Mouse (Mus musculus) CH12.LX (cell line): ENCODE measurements around the gene Ccdc57. TPM values are rescaled to one million over a fixed set of nuclear protein-coding genes. Genes with fewer than 3 reads are reported as not detected.

ENCODE experiments used
- DNase-seq: peaks from one replicate; pipeline ENCODE4 v3.0.0-alpha.2; 2013; ENCODE audit errors: extremely low read depth
- H3K27ac ChIP-seq: 2 replicates; pipeline ENCODE4 v1.5.1; 2012; ENCODE audit warnings: low read depth, mild to moderate bottlenecking, control low read depth, moderate library complexity; ENCODE audit not compliant: insufficient read depth
- H3K27me3 ChIP-seq: replicated peaks from 2 replicates; pipeline ENCODE3; 2012; ENCODE audit warnings: inconsistent platforms
- H3K36me3 ChIP-seq, 2 experiments: replicated peaks in 1 of 2; 2 replicates each; pipeline versions ENCODE3 to v1.6.1; 2012; ENCODE audit warnings: inconsistent platforms in 1 of 2, low read length in 1 of 2, mild to moderate bottlenecking in 1 of 2, mixed read lengths in 1 of 2, moderate library complexity in 1 of 2; ENCODE audit not compliant: control insufficient read depth in 1 of 2, insufficient read depth in 1 of 2
- H3K4me1 ChIP-seq, 2 experiments: 2 replicates each; pipeline ENCODE4 v1.6.1; 2012; ENCODE audit warnings: inconsistent platforms in 1 of 2, moderate library complexity in 1 of 2; ENCODE audit not compliant: insufficient read depth in 2 of 2, control insufficient read depth in 1 of 2
- H3K4me2 ChIP-seq: 2 replicates; pipeline ENCODE4 v1.6.1; 2012; ENCODE audit warnings: low read depth, mild to moderate bottlenecking, control low read depth; ENCODE audit not compliant: poor library complexity, insufficient read depth, severe bottlenecking
- H3K4me3 ChIP-seq, 3 experiments: fragments of 150-350 bp in 1 of 3; sonication (generic) in 1 of 3; replicated peaks in 1 of 3; 2 replicates each; pipeline versions ENCODE3 to v1.5.1; 2011 to 2012; ENCODE audit warnings: low read depth in 2 of 3, low read length in 2 of 3, mild to moderate bottlenecking in 2 of 3, moderate library complexity in 2 of 3, control low read depth in 1 of 3, improper control_type of control experiment in 1 of 3, inconsistent platforms in 1 of 3, mixed read lengths in 1 of 3; ENCODE audit not compliant: poor library complexity in 1 of 3
- H3K79me2 ChIP-seq: replicated peaks from 2 replicates; pipeline ENCODE4 v1.6.1; 2012; ENCODE audit warnings: mild to moderate bottlenecking, moderate library complexity; ENCODE audit not compliant: control insufficient read depth, poor library complexity, insufficient read depth, severe bottlenecking; ENCODE audit errors: extremely low read depth
- H3K9ac ChIP-seq: 2 replicates; pipeline ENCODE4 v1.6.1; 2012; ENCODE audit warnings: low read depth, mild to moderate bottlenecking, control low read depth, moderate library complexity; ENCODE audit not compliant: insufficient read depth
- H3K9me3 ChIP-seq: replicated peaks from 2 replicates; pipeline ENCODE3; 2012; ENCODE audit warnings: low read length, inconsistent platforms, mixed read lengths
- CHD1 ChIP-seq: IDR thresholded peaks from 2 replicates; pipeline ENCODE4 v1.6.1; 2012; ENCODE audit warnings: low read depth, low read length, improper control_type of control experiment, inconsistent platforms
- CTCF ChIP-seq, 2 experiments: IDR thresholded peaks in 1 of 2; conservative IDR thresholded peaks in 1 of 2; 2 replicates each; pipeline ENCODE4 v1.5.1; 2011 to 2012; ENCODE audit warnings: low read depth in 2 of 2, low read length in 2 of 2, improper control_type of control experiment in 1 of 2, inconsistent platforms in 1 of 2, mild to moderate bottlenecking in 1 of 2, moderate library complexity in 1 of 2
- E2F4 ChIP-seq: IDR thresholded peaks from 2 replicates; pipeline ENCODE4 v1.6.1; 2011; ENCODE audit warnings: low read depth, low read length, improper control_type of control experiment; ENCODE audit not compliant: insufficient replicate concordance
- EP300 ChIP-seq: IDR thresholded peaks from 2 replicates; pipeline ENCODE4 v1.6.1; 2011; ENCODE audit warnings: low read length, improper control_type of control experiment
- ETS1 ChIP-seq: conservative IDR thresholded peaks from 2 replicates; pipeline ENCODE4 v1.6.1; 2012; ENCODE audit warnings: low read depth, mild to moderate bottlenecking, inconsistent platforms, low read length, improper control_type of control experiment, moderate library complexity
- GABPA ChIP-seq: IDR thresholded peaks from 2 replicates; pipeline ENCODE4 v1.6.1; 2012; ENCODE audit warnings: low read depth, low read length, improper control_type of control experiment, inconsistent platforms; ENCODE audit not compliant: insufficient replicate concordance
- HCFC1 ChIP-seq: IDR thresholded peaks from 2 replicates; pipeline ENCODE4 v1.6.1; 2012; ENCODE audit warnings: low read depth, mild to moderate bottlenecking, inconsistent platforms, low read length, improper control_type of control experiment
- JUND ChIP-seq: conservative IDR thresholded peaks from 2 replicates; pipeline ENCODE4 v1.6.1; 2011; ENCODE audit warnings: low read depth, low read length, improper control_type of control experiment
- KAT2A ChIP-seq: IDR thresholded peaks from 2 replicates; pipeline ENCODE4 v1.6.1; 2012; ENCODE audit warnings: low read length, improper control_type of control experiment, inconsistent platforms; ENCODE audit not compliant: insufficient replicate concordance
- MAFK ChIP-seq: IDR thresholded peaks from 2 replicates; pipeline ENCODE4 v1.6.1; 2011; ENCODE audit warnings: low read length, improper control_type of control experiment; ENCODE audit not compliant: insufficient replicate concordance
- MAX ChIP-seq: IDR thresholded peaks from 2 replicates; pipeline ENCODE4 v1.6.1; 2011; ENCODE audit warnings: low read length, improper control_type of control experiment
- NELFE ChIP-seq: IDR thresholded peaks from 2 replicates; pipeline ENCODE4 v1.6.1; 2011; ENCODE audit warnings: low read depth, low read length, improper control_type of control experiment
- POLR2AphosphoS2 ChIP-seq: IDR thresholded peaks from 2 replicates; pipeline ENCODE4 v1.6.1; 2011; ENCODE audit warnings: low read depth, low read length, improper control_type of control experiment
- RCOR1 ChIP-seq: conservative IDR thresholded peaks from 2 replicates; pipeline ENCODE4 v1.6.1; 2012; ENCODE audit warnings: low read depth, mild to moderate bottlenecking, inconsistent platforms, low read length, improper control_type of control experiment
- SMC3 ChIP-seq: IDR thresholded peaks from 2 replicates; pipeline ENCODE4 v1.6.1; 2011; ENCODE audit warnings: low read depth, low read length, improper control_type of control experiment
- TCF12 ChIP-seq: IDR thresholded peaks from 2 replicates; pipeline ENCODE4 v1.6.1; 2014; ENCODE audit warnings: low read depth, mild to moderate bottlenecking, inconsistent platforms, low read length, improper control_type of control experiment
- UBTF ChIP-seq: IDR thresholded peaks from 2 replicates; pipeline ENCODE4 v1.6.1; 2012; ENCODE audit warnings: low read depth, mild to moderate bottlenecking, inconsistent platforms, low read length, improper control_type of control experiment, moderate library complexity
- USF2 ChIP-seq: conservative IDR thresholded peaks from 2 replicates; pipeline ENCODE4 v1.6.1; 2011; ENCODE audit warnings: low read depth, low read length, improper control_type of control experiment
- ZMIZ1 ChIP-seq: IDR thresholded peaks from 2 replicates; pipeline ENCODE4 v1.6.1; 2012; ENCODE audit warnings: low read depth, mild to moderate bottlenecking, inconsistent platforms, low read length, improper control_type of control experiment
- dilution Hi-C: fragments of 300-500 bp; cut with MboI; formaldehyde crosslinking; loops from 2 replicates; pipeline ENCODE4 v1.14.3; 2020; ENCODE audit warnings: low sequenced_read_pairs; ENCODE audit not compliant: extremely low pct_unique_long_range_greater_than_20kb, extremely low pct_ligation_motif_present
- in situ Hi-C: fragments of 300-500 bp; cut with MboI; formaldehyde crosslinking; loops from 3 replicates; pipeline ENCODE4 v1.14.3; 2019; ENCODE audit warnings: low sequenced_read_pairs, low pct_ligation_motif_present, low pct_unique_long_range_greater_than_20kb, mixed read lengths
- polyA plus RNA-seq: library from polyadenylated mRNA; unstranded; fragments of >175 nt; gene quantifications from 2 replicates; pipeline ENCODE4 v1.2.1, GENCODE M21; 2012; ENCODE audit warnings: low read depth; ENCODE audit not compliant: insufficient read length
- total RNA-seq, 2 experiments: library from RNA; depleted of rRNA; stranded (reverse); fragments of 300-350 nt in 1 of 2; fragments of >200 nt in 1 of 2; gene quantifications; 2 replicates each; pipeline ENCODE4 v1.2.3; 2012 to 2014

The Ccdc57 gene
- total and polyA plus RNA-seq, 3 experiments: 2.3 to 6.0 (median 5.4) TPM

DNA sequence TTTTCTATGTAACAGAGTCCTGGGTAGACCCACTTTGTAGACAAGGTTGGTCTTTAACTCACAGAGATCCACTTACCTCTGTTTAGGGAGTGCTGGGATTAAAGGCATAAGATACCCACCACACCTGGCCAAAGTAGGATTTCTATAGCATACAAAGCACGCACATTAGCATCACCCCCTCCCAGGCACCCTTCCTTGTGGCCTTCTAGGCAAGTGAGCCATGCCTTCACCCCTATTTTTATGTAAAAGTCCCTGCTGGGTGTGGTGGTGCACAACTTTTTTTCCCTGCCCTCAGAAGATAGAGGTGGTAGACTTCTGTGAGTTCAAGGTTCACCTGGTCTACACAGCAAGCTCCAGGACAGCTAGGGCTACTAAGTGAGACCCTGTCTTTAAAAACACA is 152.8 kb downstream of the Ccdc57 start:
- Histone ChIP-seq H3K27me3 (no peaks in the 10 kb centered on the region), H3K4me3 (no peak overlapping the region), H3K4me1 (peaks cover 4 to 18% of the 10 kb centered on the region in 2 experiments; a peak in 3 of 4 replicates), H3K9me3 (no peaks in the 10 kb centered on the region), H3K36me3 (peaks cover 11 to 30% of the 10 kb centered on the region in 2 experiments), H3K79me2 (peaks cover 2% of the 10 kb centered on the region), H3K9ac (no peak overlapping the region), H3K27ac (no peak overlapping the region), H3K4me2 (no peak overlapping the region)
- DNase-seq: no peak
- in situ Hi-C loops: no loop called here
- dilution Hi-C loops: no loop called here
- TF ChIP-seq USF2 (no peak), NELFE (no peak), GABPA (no peak), RCOR1 (no peak), CTCF (conservative IDR thresholded peaks at IDR 0.05 in 1 of 2, IDR thresholded peaks at IDR 0.05 in 1 of 2; ENCODE audit: low read depth in 2 of 2, low read length in 2 of 2) (no peak), EP300 (no peak), SMC3 (no peak), MAFK (no peak), KAT2A (no peak), CHD1 (no peak), POLR2AphosphoS2 (no peak), MAX (no peak), ETS1 (no peak), JUND (no peak), E2F4 (no peak), UBTF (no peak), ZMIZ1 (no peak), HCFC1 (no peak), TCF12 (no peak)

DNA sequence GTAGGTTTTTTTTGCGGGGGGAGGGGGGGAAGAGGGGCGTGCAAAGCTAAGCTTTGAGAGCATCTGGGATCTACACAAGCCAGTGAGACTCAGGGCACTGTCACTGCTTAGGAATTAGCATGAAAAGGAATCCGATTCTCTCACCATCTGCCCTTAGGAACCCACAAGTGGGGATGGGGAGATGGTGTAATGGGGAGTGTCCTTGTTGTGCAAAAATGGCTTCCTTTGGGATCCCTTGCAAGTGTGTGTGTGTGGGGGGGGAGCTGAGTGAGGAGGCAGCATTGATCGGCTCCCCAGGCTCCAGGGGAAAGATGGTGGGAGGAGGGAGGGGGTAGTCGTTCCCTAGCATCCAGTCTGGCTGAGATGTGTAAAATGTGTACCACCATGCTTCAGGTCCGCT is 155.5 kb downstream of the Ccdc57 start:
- dilution Hi-C loops: no loop called here
- Histone ChIP-seq H3K27ac (no peak overlapping the region), H3K4me1 (peaks cover 0 to 9% of the 10 kb centered on the region in 2 experiments; a peak in 2 of 4 replicates), H3K4me2 (no peak overlapping the region), H3K27me3 (no peaks in the 10 kb centered on the region), H3K9me3 (no peaks in the 10 kb centered on the region), H3K9ac (no peak overlapping the region)
- DNase-seq: no peak
- in situ Hi-C loops: no loop called here
- no peak for TF ChIP-seq MAX
- TF ChIP-seq HCFC1: no peak
- TF ChIP-seq, all 38 proteins: peak for 0
- Histone ChIP-seq H3K36me3 (peaks cover 11 to 22% of the 10 kb centered on the region in 2 experiments), H3K4me3 (no peak overlapping the region), H3K79me2 (no peaks in the 10 kb centered on the region)

Other genes starting within 250 kb of the Ccdc57 start
- 101 and 103 TPM in 2 replicates for gene Cenpx, start 219.1 kb downstream of the Ccdc57 start, total RNA-seq (2012; rRNA removed)
- gene Cenpx, start 219.1 kb downstream of the Ccdc57 start, total RNA-seq (2014; rRNA removed): 72.3 and 76.5 TPM in 2 replicates
- 122 and 131 TPM in 2 replicates for gene Cenpx, start 219.1 kb downstream of the Ccdc57 start, polyA plus RNA-seq
- 31.3 and 35.6 TPM in 2 replicates for gene Lrrc45, start 218.9 kb downstream of the Ccdc57 start, total RNA-seq (2012; rRNA removed)
- 11.7 and 12.9 TPM in 2 replicates for gene Lrrc45, start 218.9 kb downstream of the Ccdc57 start, total RNA-seq (2014; rRNA removed)
- gene Lrrc45, start 218.9 kb downstream of the Ccdc57 start, polyA plus RNA-seq: 20.3 and 23.8 TPM in 2 replicates
- gene Rac3, start 211.4 kb downstream of the Ccdc57 start, total RNA-seq (2012; rRNA removed): 8.9 and 9.9 TPM in 2 replicates
- 2.9 and 3.4 TPM in 2 replicates for gene Rac3, start 211.4 kb downstream of the Ccdc57 start, total RNA-seq (2014; rRNA removed)
- 5.5 and 8.3 TPM in 2 replicates for gene Rac3, start 211.4 kb downstream of the Ccdc57 start, polyA plus RNA-seq
- gene Dcxr, start 205.6 kb downstream of the Ccdc57 start, total RNA-seq (2012; rRNA removed): 49.4 and 74.7 TPM in 2 replicates
- gene Dcxr, start 205.6 kb downstream of the Ccdc57 start, total RNA-seq (2014; rRNA removed): 24.1 and 24.8 TPM in 2 replicates
- gene Dcxr, start 205.6 kb downstream of the Ccdc57 start, polyA plus RNA-seq: 23.3 and 23.5 TPM in 2 replicates
- gene Cbr2, start 200.8 kb downstream of the Ccdc57 start, total RNA-seq (2012; rRNA removed): 0.21 and 0.25 TPM in 2 replicates
- not detected in 2 replicates for gene Cbr2, start 200.8 kb downstream of the Ccdc57 start, total RNA-seq (2014; rRNA removed)
- not detected in 2 replicates for gene Cbr2, start 200.8 kb downstream of the Ccdc57 start, polyA plus RNA-seq
- 167 and 203 TPM in 2 replicates for gene Hmga1b, start 170.1 kb downstream of the Ccdc57 start, total RNA-seq (2012; rRNA removed)
- gene Hmga1b, start 170.1 kb downstream of the Ccdc57 start, total RNA-seq (2014; rRNA removed): 105 and 126 TPM in 2 replicates
- 368 and 414 TPM in 2 replicates for gene Hmga1b, start 170.1 kb downstream of the Ccdc57 start, polyA plus RNA-seq
- gene Rfng, start 148.7 kb downstream of the Ccdc57 start, total RNA-seq (2012; rRNA removed): 10.0 and 10.4 TPM in 2 replicates
- gene Rfng, start 148.7 kb downstream of the Ccdc57 start, total RNA-seq (2014; rRNA removed): 3.8 and 4.3 TPM in 2 replicates
- 14.2 and 17.6 TPM in 2 replicates for gene Rfng, start 148.7 kb downstream of the Ccdc57 start, polyA plus RNA-seq
- 174 and 254 TPM in 2 replicates for gene Gps1, start 148.6 kb downstream of the Ccdc57 start, total RNA-seq (2012; rRNA removed)
- gene Gps1, start 148.6 kb downstream of the Ccdc57 start, total RNA-seq (2014; rRNA removed): 184 and 188 TPM in 2 replicates
- 141 and 158 TPM in 2 replicates for gene Gps1, start 148.6 kb downstream of the Ccdc57 start, polyA plus RNA-seq
- 120 and 164 TPM in 2 replicates for gene Dus1l, start 136.5 kb downstream of the Ccdc57 start, total RNA-seq (2012; rRNA removed)
- gene Dus1l, start 136.5 kb downstream of the Ccdc57 start, total RNA-seq (2014; rRNA removed): 98.7 and 105 TPM in 2 replicates
- gene Dus1l, start 136.5 kb downstream of the Ccdc57 start, polyA plus RNA-seq: 155 and 165 TPM in 2 replicates
- 186 and 279 TPM in 2 replicates for gene Fasn, start 108.3 kb downstream of the Ccdc57 start, total RNA-seq (2012; rRNA removed)
- gene Fasn, start 108.3 kb downstream of the Ccdc57 start, total RNA-seq (2014; rRNA removed): 109 and 116 TPM in 2 replicates
- gene Fasn, start 108.3 kb downstream of the Ccdc57 start, polyA plus RNA-seq: 241 and 300 TPM in 2 replicates
- 214 and 388 TPM in 2 replicates for gene Slc16a3, start 15.6 kb upstream of the Ccdc57 start, total RNA-seq (2012; rRNA removed)
- 90.8 and 130 TPM in 2 replicates for gene Slc16a3, start 15.6 kb upstream of the Ccdc57 start, total RNA-seq (2014; rRNA removed)
- gene Slc16a3, start 15.6 kb upstream of the Ccdc57 start, polyA plus RNA-seq: 9.7 and 11.1 TPM in 2 replicates
- 92.1 and 96.8 TPM in 2 replicates for gene Csnk1d, start 58.5 kb upstream of the Ccdc57 start, total RNA-seq (2012; rRNA removed)
- 77.7 and 77.8 TPM in 2 replicates for gene Csnk1d, start 58.5 kb upstream of the Ccdc57 start, total RNA-seq (2014; rRNA removed)
- gene Csnk1d, start 58.5 kb upstream of the Ccdc57 start, polyA plus RNA-seq: 134 and 136 TPM in 2 replicates
- gene Cd7, start 106.5 kb upstream of the Ccdc57 start, total RNA-seq (2012; rRNA removed): 0.84 and 2.7 TPM in 2 replicates
- gene Cd7, start 106.5 kb upstream of the Ccdc57 start, total RNA-seq (2014; rRNA removed): 0.51 and 0.82 TPM in 2 replicates
- 0.67 and 1.0 TPM in 2 replicates for gene Cd7, start 106.5 kb upstream of the Ccdc57 start, polyA plus RNA-seq
- not detected in 2 replicates for gene Sectm1b, start 130.7 kb upstream of the Ccdc57 start, total RNA-seq (2012; rRNA removed)
- gene Sectm1b, start 130.7 kb upstream of the Ccdc57 start, total RNA-seq (2014; rRNA removed): not detected in 2 replicates
- gene Sectm1b, start 130.7 kb upstream of the Ccdc57 start, polyA plus RNA-seq: not detected in 2 replicates
- 0.08 TPM in 1 of 2 replicates, not detected in the other for gene Sectm1a, start 148.3 kb upstream of the Ccdc57 start, total RNA-seq (2012; rRNA removed)
- not detected in 2 replicates for gene Sectm1a, start 148.3 kb upstream of the Ccdc57 start, total RNA-seq (2014; rRNA removed)
- not detected in 2 replicates for gene Sectm1a, start 148.3 kb upstream of the Ccdc57 start, polyA plus RNA-seq
- gene Tex19.2, start 185.8 kb upstream of the Ccdc57 start, total RNA-seq (2012; rRNA removed): 0.64 and 0.92 TPM in 2 replicates
- 1.4 and 1.5 TPM in 2 replicates for gene Tex19.2, start 185.8 kb upstream of the Ccdc57 start, total RNA-seq (2014; rRNA removed)
- gene Tex19.2, start 185.8 kb upstream of the Ccdc57 start, polyA plus RNA-seq: 2.3 and 2.4 TPM in 2 replicates
- 0.21 TPM in 1 of 2 replicates, not detected in the other for gene Tex19.1, start 213.3 kb upstream of the Ccdc57 start, total RNA-seq (2012; rRNA removed)
- 0.51 and 0.95 TPM in 2 replicates for gene Tex19.1, start 213.3 kb upstream of the Ccdc57 start, total RNA-seq (2014; rRNA removed)
- gene Tex19.1, start 213.3 kb upstream of the Ccdc57 start, polyA plus RNA-seq: 0.35 and 0.57 TPM in 2 replicates
- not detected in 2 replicates for gene Uts2r, start 227.4 kb upstream of the Ccdc57 start, total RNA-seq (2012; rRNA removed)
- gene Uts2r, start 227.4 kb upstream of the Ccdc57 start, total RNA-seq (2014; rRNA removed): not detected in 2 replicates
- not detected in 2 replicates for gene Uts2r, start 227.4 kb upstream of the Ccdc57 start, polyA plus RNA-seq